Mouse (Mus musculus) liver, postnatal 0 days (tissue): ENCODE results near the gene Setd1a.

ENCODE experiments used
- CTCF ChIP-seq: sonication (generic); IDR thresholded peaks from 2 replicates; pipeline ENCODE4 v1.5.1; 2016; ENCODE audit warnings: antibody characterized with exemption, low read depth
- EP300 ChIP-seq: IDR thresholded peaks from 2 replicates; pipeline ENCODE4 v1.6.1; 2016; ENCODE audit warnings: antibody characterized with exemption, low read depth, mild to moderate bottlenecking

DNA sequence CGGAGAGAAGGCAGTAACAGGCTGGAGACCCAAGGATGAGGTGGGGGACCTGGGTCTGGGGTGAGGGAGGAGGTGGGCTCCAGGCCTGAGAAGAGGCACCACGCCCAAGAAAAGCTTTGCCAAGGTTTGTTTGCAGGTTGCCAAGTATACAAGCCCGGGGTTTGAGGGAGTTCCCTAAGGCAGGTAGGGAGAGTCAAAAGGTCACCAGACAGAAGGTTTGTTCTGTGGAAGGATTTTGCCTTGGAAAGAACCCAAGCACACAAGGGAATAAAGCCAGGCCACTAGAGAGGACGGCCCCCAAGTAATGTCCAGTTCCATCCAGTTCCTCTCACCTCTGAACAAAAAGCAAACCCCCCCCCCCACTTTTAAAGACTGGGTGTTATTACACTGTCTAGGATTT lies 34.8 kb downstream of the Setd1a start:
- no peak for TF ChIP-seq CTCF
- TF ChIP-seq EP300, result no peak
